Mouse (Mus musculus) megakaryocyte-erythroid progenitor cell, adult 5-6 weeks (primary cell): Measurements from ENCODE around the gene Gng8. TPM values are rescaled to one million over a fixed set of nuclear protein-coding genes. Genes with fewer than 3 reads are reported as not detected.

Source experiments
- ATAC-seq: replicated peaks from 2 replicates; pipeline ENCODE4 v1.8.0; 2016; ENCODE audit warnings: mild to moderate bottlenecking, inconsistent platforms; ENCODE audit not compliant: severe bottlenecking, poor library complexity, low FRiP score, low TSS enrichment
- total RNA-seq, 2 experiments: library from RNA; stranded (forward) in 1 of 2; stranded (reverse) in 1 of 2; fragments of 200-1000, 215-1000 nt in 1 of 2; fragments of >200 nt in 1 of 2; fragmentation: Nextera tagmentation in 1 of 2; gene quantifications; 2 replicates each; pipeline ENCODE4 v1.2.3; 2014 to 2017

The Gng8 gene
- total RNA-seq, 2 experiments from 2014 or later, result not detected

GRCm38 (mm10) chr7:16905491-16906021 is 14.0 kb downstream of the Gng8 start:
- ATAC-seq, result peak; percentile 56; the same call in 1 of the 2 replicates

GRCm38 (mm10) chr7:16906281-16906680 is 14.7 kb downstream of the Gng8 start, which contains the start of gene Ptgir:
Gene Ptgir (plus strand): TSS chr7:16906490.
- ATAC-seq, result no peak

DNA sequence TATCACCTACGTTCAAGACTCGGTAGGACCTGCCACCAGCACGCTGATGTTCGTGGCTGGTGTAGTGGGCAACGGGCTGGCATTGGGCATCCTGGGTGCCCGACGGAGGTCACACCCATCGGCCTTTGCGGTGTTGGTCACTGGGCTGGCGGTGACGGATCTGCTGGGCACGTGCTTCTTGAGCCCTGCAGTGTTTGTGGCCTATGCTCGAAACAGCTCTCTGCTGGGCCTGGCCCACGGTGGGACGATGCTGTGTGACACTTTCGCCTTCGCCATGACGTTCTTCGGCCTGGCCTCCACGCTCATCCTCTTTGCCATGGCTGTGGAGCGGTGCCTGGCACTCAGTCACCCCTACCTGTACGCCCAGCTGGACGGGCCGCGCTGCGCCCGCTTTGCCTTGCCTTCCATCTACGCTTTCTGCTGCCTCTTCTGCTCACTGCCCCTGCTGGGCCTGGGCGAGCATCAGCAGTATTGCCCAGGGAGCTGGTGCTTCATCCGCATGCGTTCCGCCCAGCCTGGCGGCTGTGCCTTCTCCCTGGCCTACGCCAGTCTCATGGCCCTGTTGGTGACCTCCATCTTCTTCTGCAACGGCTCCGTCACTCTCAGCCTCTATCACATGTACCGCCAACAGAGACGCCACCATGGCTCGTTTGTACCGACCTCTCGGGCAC is 15.4 kb downstream of the Gng8 start:
- no peak for ATAC-seq

DNA sequence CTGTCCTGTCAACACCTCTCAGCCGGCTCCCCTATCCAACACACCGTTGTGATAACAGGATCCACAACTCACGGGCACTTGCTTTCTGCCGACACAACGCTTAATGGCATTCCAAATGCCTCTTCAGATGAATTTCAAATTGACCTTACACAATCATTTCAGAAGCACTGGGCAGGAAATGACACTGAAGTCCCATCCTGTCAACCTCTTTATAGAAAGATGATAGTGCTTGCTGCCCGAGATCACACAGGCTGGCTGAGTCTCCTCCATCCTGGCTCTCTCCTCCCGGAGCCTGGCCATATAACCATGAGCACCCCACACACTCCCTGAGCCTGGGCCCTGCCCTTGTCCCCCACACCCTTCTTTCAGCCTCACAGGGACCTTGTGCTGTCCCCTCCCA is 16.3 kb downstream of the Gng8 start:
- ATAC-seq, result no peak

GRCm38 (mm10) chr7:16908367-16908766 is 16.8 kb downstream of the Gng8 start:
- no peak for ATAC-seq

- ATAC-seq, result no peak
Measured at GRCm38 (mm10) chr7:16908859-16909258, 17.3 kb downstream of the Gng8 start.

DNA sequence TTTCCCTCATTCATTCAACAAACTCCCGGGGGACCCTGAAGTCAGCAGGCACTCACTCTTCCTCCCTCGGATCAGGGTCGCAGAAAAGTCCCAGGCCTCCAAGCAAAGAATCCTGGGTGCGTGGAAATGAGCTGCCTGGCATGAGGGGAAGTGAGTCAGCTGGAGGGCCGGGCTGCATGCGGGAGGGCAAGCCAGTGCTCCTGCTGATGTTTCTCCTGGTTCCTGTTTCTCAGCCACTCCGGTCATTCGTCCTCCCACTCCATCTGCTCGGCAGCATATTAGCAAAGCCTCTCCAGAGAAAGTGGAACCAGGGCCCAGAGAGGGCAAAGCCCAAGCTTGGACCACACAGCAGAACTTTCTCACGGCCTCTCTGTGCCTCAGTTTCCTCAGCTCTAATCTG is 18.3 kb downstream of the Gng8 start:
- no peak for ATAC-seq

GRCm38 (mm10) chr7:16911904-16912303 is 20.3 kb downstream of the Gng8 start:
- no peak for ATAC-seq

DNA sequence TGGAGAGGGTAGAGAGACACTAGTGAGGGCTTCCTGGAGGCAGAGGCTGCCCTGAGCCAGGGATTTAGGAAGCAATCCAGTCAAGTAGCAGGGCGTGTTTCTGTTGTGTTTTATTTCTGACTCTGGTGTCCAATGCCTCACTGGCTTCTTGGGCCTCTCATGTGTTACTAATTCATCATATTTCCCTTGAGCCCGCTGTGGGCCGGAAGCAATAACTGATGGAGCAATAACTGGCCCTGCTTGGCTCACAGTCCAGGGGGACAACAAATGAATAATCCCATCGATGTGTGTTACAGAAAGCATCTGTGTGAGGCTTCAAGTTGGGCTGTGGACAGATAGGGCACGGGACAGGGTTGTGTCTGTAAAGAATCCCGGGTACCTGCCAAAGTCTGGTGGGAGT is 20.8 kb downstream of the Gng8 start:
- no peak for ATAC-seq

DNA sequence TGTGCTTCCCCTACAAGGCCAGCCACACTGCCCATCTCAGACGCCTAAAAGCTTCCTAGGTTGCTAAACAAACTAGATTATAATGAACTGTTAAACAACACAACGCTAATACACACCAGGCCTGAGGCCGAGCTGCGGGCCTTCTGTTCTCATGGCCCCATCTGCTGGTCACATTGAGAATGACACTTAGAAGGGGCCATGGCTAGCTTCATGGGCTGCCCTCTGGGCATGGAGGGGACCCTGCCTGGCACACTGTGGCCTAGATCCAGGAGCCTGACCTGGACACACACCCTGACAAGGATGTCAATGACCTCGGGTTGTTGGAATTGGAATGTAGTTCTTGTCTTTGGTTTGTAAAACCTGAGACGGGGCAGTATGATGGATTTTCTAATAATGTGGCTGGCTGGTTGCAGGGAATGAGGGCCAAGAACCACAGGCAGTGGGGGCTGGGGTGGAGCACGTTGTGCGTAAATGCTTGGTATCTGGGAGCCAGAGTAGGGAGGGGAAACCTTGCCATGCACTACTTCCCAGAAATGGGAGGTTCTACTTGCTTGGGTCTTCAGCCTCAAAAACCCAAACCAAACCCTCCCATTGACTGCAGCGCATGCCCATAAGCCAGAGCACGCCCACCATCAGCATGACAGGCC is 22.3 kb downstream of the Gng8 start:
- ATAC-seq, result peak; percentile 73

DNA sequence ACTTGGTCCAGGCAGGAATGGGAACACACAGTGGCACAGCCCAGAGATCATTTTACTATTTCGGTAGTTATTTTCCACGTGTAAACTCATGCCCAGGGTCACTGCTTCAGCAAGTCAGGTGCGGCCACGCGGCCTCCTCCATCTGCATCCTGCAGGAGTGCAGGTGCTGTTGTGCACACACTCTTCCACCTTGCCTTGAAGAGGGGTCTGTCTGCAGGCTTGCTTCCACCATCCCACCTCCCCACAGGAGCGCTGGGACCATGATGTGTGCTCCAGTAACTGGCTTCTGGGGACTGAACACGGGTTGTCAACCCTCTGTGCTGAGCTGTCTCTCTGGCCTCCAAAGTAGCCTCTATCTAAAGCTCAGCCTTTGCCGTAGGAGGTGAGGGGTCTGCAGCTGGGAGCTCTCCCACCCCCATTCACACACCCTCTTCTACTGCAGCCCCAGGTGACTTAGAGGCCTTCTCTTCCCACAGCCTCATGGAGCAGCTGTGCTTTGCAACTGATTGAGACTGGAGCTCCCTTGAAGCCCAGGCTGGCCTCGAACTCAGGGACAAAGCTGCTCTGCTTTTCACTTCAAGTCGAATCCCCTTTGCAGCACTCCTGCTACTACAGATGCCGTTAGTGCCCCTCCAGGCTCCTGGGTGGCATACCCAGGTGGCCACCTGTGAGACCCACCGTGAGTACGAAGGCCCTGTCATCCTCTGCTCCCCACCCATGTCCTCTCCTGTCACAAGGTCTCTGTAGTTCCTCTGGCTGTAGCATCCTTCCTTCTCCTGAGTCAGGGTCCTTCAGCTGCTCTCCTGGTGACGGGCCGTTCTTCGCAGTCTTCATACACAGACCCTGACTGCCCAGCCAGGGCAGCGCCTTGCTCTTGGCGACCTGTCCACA is 23.1 kb downstream of the Gng8 start:
- no peak for ATAC-seq

DNA sequence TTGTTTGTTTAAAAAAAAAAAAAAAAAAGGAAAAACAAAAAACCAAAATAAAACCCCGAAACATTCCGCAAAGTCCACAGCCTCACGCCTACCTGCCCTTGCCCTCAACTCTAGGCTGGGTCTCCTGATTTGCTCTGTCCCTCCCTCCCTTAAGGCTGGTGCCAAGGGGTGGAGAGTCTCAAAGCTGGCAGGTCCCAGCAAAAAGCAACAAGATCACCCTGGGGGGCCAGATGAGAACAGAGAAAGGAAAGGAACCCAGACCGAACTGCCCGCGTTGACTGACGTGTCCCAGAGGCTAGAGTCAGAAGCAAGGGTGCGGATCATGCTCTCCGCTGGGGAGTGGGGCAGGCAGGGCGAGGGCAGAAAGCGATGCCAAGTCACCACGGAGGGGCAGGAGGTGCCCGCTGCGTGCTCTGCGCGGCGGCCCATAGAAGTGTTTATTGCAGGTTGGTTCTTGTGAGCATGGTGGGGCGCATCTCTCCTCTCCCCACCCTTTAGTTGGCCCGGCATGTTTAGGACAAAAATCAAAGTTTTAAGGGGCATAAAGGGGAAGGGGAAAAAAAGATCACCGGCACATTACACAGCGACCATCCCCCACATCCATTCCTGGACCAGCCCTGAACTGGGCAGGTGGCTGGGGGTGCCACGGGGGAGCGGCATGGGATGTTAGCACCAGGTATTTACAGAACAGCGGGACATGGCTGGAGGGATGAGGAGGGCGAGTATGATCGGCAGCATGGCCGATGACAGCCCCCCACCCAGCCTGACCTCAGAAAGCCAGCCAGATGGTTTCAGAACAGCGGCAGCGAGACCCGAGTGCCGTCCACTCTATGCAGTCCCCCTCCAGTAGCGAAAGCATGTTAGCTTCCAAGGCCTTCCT is 24.1 kb downstream of the Gng8 start:
- ATAC-seq, result no peak

- peak; percentile 24; the same call in 1 of the 2 replicates for ATAC-seq
Measured at GRCm38 (mm10) chr7:16916342-16917265, 25.0 kb downstream of the Gng8 start.

- ATAC-seq, result no peak
Measured at GRCm38 (mm10) chr7:16917447-16917846, 25.9 kb downstream of the Gng8 start.

DNA sequence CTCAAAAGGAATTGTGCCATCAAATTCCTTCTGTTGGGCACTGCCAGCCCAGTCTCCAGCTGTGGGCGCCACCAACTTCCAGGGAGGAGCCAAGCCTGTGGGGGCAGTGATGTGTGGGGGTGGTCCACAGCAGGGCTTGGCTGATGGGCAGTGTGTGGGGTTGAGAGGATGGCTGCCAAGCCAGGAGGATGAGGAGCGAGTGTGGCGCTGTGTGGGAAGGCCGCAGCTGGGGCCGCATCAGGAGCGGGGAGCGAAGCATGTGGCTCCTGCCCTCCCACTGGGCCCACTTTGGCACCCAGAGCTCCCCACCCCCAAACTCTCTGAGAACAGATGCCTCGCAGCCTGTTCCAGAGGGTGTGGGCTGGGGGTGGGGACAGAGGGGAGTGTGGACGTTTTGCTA is 26.4 kb downstream of the Gng8 start:
- ATAC-seq, result no peak

DNA sequence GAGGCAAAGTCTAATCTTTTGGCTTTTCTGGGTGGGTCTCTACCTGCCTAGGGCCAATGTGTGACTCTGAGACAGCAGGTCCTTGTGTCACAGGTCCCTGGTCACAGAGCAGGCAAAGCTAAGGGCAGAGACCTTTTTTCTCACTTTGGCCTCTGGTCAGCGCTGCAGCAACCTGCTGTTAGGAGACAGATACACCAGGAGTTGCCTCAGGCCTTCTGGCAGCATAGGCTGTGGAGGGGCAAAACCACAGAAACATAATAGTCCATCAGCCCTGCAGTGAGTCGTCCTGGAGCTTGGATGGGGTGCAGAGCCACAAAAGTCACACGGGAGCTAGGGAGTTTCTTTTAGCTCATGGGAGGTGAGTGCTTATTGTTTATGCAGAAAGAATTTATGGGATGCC is 27.1 kb downstream of the Gng8 start:
- no peak for ATAC-seq

DNA sequence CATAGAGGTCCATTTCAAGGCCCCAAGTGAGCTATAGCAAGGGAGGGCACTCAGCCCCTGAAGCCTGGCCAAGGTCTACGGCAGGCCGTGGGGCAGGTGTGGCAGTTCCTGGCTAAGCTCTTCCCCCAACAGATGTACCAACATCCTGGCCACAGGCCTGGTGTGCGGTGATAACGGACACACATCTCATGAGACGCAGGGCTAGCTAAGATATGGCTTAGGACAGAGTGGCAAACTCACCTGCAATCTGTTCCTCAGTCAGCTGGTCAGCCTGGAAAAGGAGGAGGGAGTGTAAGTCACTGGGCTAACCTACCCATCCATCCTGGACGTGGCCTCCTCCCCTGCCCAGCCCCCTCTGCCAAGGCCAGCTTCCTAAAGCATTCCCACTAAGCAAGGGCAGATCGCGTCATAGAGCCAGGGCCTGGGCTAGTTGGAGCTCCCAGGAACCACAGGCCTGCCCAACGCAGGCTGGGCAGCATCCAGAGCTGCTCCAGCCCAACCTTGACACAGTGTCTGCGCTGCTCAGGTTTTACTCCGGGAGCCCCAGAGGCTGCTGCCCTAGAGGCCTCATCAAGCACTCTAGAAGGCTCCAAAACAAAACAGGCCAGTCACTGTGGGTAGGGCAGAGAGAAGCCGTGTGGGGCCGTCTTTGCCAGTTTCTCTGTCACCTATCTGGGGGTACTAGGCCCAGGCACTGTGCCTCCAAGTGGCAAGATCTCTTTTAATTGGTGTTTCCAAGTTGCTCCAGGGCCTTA is 28.0 kb downstream of the Gng8 start:
- peak; percentile 43 for ATAC-seq
